Mouse (Mus musculus): ENCODE measurements around the gene Tbx3.
A peak's percentile ranks its signal among the peaks of the same experiment; 100 is the strongest.

Gene Tbx3

DNA sequence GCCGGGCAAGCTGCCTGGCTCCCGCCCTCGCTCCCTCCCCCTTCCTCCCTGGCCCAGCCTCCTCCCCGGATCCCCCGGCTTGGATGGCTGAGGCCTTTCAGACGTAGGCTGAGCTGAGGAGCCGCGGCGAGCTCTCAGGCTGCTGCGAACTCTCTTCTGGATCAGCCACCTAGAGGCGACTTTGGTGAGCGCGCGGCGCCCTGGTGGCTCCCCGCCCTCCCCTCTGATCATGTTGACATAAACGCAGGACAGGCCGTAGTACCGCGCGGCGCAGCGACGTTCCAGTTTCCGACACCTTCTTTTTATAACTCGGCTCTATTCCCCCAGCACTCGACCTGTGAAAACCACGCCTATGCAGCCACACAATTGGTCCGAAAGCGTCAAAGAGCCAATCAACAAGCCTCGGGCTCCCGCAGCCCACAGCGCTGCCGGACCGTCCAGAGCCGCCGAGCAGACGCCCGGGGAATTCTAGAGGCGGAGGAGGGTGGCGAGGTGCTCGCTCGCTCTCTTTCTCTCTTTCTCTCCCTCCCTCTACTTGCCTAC, at the start of gene Tbx3:
Tbx3 (plus strand) TSS at position 104 of the 543 bp plus-strand sequence.
- DNase-seq: peak; percentile 52

DNA sequence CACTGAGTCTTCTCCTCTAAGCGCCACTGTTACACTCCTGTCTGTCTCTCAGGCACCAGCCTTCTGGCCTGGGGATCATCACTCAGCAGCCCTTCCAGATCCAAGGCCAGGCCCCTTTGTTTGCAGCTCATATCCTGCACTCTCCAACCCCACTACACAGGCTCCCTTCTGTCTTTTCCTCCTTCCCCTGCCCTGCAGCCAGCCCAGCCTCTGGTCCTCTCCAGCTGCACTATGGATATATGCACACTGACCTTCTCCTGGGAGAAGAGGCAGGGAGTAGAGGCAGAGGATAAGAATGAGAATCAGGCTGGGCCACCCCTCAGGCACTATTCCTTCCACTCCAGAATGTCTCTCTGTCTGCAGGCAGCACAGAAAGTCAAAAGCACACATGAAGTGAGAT, 48.4 kb upstream of the Tbx3 start:
- no peak for DNase-seq

DNA sequence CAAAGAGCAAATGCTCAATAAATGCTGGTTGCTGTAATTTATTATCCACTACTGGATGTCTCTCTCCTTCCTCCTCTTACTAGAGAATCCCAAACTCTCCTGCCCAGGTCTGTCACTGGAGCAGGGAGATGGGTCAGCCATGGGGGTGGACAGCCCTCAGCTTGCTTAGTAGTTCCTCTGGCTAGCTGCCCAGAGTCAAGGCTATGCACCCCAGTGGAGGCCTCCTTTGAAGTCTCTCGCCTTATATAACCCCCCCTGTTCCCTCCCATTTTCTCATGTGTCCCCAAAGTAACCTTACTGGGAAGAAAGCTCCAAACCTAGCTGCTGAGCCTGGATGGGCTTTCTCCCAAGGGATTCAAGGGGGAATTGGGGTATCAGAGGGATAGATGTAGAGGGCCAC, 45.9 kb upstream of the Tbx3 start:
- no peak for DNase-seq

DNA sequence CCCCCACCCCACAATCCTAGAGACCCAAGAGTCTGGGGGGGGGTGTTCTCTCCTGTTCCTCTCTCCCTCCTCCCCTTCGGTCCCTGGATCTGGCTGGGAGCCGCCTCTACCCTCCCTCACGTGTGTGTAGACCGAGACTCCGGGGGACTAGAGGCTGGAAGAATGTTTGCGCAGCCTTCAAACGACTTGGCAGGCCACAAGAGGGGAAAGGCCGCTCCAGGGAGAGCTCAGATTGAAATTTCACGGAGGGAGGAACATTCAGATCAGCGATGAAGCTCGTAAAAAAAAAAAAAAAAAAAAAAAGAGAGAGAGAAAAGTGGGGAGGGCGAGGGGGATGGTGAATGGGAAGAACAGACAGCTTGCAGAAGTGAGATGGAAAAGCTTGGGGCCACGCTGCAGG, 44.9 kb upstream of the Tbx3 start:
- DNase-seq: no peak

DNA sequence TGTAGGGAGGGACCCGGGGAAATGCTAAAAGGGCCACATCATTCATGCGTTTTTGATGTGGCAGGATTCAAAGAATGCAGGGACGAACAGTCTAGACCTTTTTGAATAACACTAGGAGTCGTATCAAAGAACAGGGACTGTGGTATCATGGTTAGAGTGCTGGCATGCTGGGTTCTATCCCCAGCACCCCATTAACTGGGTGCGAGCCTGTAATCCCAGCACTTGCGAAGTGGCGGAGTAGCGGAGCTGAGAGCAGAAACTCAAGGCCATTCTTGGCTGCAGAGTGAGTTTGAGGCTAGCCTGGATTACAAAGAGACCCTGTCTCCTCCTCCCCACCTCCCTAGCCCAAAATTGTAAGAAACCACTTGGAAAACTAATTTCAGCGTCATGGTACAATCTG, 44.3 kb upstream of the Tbx3 start:
- no peak for DNase-seq

DNA sequence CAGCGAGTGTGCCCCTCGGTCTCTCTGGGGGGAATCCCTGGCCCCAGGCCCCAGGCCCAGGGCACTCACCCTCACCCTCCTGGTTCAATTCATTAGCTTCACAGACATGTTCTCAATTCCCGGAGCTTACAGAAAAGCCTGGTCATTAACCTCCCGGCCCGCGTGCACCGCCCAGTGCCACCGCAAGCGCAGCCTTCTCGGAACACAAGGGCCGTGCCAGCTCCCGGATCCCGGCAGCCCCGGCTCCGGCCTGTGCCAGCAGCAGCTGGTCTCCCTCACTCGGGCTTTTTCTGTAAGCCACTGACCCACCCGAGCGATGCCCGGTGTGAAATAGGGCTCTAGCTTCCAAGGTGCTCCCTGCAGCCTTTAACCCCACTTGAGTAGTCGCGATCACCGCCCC, 43.8 kb upstream of the Tbx3 start:
- DNase-seq: no peak

DNA sequence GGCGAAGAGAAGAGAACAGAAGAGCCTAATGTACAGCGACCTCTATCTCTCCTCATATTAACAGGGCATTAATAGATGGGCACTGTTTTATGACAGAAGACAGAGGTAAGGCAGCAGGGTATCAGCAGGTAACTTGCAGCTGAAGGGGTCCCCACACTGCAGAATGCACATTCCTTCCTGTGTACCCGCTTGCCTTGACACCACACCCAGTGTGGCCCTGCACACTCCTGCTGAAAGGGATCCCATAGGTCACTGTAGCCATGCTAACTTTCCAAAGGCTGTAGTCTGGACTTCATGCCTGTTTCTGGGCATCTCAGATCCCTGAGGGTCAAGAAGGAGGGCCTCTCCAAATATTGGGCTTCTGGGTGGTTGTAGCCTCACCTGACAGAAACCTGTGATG, 42.4 kb upstream of the Tbx3 start:
- DNase-seq: no peak

DNA sequence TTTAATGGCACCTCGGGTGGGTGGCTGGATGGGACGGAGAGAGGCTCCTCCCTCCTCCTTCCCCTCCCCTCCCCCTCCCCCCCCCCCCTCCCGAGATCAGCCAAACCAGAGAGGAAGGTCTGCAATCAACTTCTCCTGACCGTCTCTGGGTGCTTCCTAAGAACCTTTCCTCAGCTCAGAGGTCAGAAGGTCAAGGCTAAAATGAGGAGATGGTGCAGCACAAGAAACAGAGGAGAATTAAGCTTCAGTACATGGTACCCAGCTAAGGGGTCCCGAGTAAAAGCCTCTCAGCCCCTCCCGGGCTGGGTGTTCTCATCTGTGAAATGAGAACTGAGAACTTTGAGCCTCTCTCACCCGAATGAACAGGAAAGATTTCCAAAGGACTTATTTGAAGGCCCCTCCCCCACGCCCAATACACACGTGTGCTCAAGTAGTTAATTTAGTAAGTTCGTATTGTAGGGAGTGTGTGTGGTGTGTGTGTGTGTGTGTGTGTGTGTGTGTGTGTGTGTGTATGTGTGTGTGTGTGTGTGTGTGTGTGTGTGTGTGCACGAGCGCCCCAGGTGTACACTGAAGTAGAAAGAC, 41.6 kb upstream of the Tbx3 start:
- DNase-seq: no peak

DNA sequence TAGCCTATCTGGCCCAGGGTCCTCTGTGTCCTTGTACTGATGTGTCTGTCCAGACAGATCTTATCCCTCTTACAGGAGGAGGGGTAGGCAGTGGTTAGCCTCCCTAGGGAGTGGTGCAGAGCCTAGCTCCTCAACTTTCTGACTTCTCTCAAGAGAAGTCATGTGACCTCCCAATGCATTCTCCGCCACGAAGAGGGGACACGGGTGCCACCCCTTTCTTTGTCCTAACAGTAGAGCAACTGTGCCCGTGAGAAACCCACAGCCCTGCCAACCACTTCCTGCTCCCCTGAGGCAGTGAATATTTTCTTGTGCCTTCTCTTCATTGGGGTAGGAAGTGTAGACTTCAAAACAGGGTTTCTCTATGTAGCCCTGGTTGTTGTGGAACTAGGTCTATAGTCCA, 36.9 kb upstream of the Tbx3 start:
- no peak for DNase-seq

DNA sequence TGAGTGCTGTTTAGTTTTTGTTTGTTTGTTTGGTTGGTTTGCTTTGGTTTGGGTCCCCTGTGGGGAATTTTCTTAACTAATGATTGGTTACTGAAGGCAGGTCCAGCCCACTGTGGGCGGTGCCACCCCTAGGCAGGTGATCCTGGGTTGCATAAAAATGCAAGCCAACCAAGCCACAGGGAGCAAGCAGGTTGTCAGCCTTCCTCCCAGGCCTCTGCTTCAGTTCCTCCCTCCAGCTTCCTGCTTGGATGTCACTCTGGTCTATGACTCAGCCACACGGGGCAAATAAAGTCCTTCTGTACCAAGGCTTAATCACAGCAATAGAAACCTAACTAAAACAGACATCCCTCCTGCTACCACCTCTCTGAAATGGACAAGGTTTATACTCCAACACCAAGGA, 35.6 kb upstream of the Tbx3 start:
- no peak for DNase-seq

DNA sequence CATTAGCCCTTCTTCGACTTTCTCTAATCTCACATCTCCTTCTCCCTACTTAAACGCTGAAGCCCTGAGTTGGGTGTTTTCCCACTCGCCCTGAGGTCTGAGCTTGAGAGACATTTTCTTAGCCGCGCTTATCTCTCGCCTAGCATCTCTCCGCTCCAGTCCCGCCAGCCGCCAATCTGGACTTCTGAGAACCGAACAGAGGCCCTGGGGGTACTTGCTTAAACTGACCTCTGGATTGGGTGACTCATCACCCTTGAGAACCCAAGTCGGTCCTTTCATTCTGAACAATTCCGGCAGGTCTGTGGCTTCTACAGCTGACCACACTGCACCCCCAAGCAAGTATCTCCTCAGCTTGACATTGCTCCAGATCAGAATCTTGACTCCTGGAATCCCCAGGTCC, 32.2 kb upstream of the Tbx3 start:
- no peak for DNase-seq

DNA sequence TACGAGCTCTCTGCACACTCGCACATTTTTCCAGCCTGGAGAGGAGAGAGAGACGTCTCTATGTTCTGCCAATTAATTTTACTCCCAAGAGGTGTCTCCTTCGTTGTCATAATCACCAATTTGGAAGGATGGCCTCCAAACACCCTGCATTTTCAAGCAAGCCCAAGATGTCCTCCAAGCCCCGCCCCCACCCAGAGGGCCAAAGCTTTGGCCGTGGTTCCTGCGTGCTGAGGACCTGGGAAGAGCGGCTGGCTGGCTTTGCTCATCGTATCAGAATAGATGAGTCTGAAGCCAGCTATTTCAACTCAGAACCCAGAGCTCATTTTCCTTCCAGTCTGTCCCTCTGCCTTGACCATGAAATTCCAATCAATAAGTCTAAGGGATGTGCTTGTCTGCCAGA, 29.4 kb upstream of the Tbx3 start:
- no peak for DNase-seq

DNA sequence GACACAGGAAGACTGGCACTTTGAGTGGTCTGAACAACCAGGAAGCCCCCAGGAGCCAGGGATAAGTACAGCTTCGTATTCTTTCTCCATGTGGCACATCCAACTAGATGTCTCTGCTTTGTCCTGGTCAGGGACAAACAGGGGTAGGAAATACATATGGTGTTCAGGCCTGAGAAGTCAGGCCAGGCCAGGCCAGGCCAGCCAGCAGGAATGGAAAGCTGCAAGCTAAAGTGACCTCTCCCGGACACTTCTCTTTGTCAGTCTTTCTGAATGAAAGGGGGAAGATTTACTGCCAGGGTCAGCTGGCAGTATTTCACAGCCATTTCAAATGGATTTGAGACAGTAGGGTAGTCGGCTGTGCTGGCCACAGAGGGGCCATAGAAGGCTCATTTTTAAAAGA, 28.8 kb upstream of the Tbx3 start:
- DNase-seq: no peak

DNA sequence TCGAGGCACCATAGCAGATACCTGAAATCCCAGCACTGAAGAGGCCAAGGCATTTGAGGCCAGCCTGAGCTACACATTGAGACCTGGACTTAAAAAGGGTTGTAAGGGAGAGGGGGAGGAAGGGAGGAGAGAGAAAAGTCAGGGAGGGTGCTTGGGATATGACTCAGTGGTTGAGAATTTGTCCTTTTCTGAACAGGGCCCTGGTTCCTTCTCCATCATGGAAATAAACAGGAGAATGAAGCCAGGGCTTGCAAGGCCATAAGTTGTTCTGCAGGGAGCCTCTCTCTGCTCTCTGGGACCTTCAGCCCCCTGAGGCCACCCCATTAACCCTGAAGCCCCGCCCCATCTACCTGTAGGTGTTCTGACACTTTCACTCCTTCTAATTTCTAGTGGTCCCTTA, 23.5 kb upstream of the Tbx3 start:
- no peak for DNase-seq

DNA sequence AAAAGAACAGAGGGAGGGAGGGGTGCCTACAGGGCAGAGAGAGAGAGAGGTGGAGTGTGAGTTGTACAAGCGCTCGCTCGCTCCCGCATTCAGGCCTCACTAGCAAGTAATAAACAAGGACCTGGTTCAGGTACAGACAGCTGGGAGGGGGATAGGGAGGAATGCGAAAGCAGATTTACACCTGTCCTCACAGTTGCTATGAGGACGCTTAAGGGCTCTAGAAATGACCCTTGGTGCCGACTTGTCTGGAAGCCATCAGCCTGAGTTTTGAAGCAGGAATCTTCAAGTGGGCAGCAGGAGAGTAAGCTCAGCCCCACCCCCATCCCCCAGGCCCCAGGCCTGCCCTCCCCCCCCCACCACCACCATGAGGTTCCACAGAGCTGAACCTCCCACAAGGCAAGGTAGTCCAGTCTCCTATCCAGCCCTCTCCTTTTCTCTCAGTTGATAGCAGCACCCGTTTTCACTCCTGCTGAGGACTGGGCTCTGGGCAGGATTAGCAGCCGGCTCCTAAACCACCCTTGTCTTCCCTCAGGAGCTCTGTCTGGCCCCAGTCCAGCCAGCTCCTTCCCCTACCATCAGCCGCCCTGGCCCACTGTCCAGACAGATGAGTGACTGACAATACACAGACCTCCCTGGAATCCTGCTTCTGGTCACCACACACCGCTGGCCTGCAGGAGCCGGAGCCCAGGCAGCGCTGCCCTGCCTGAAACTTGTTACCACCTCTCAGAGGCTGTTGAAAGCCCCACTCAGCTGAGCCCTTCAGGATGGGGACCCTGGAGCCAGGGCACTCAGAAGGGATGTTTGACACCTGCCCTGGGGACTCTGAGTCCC, 19.1 kb upstream of the Tbx3 start:
- DNase-seq: no peak

DNA sequence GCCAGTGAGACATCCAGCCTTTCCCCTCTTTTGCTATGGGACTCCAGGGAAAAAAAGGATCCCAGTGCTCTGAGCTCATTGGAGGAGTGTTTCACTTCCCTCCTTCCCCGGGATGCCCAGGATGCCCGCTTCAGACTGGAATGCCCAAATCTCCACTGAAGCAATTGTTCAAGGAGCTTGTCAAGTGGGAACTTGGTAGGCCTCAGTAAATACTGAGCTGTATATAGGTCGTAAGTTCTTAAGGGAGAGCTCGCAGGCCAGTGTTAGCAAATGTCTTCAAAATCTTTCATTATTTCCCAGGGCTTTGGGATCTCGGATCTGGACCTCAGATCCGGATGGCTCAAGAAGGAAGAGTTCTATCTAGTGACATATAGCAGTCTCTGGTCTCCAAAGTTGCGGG, 14.1 kb upstream of the Tbx3 start:
- DNase-seq: no peak

DNA sequence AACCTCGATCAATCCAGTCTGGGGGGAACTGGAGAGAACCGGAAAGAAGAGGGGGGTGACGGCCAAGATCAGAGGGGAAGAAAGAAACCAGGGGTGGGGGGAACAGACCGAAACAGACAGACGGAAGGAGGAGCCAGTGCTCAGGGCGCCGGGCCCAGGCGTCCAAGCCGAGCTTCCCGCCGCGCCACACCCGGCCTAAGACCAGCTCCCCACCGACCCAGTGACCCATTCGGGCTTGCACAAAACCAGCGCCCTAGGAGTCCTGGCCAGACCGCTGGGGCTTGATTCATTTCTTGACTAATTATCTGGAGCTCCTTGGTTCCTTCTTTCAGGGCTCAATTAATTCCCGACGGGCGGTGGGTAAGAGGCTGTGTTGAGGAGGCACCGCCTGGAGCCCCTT, 13.6 kb upstream of the Tbx3 start:
- no peak for DNase-seq

DNA sequence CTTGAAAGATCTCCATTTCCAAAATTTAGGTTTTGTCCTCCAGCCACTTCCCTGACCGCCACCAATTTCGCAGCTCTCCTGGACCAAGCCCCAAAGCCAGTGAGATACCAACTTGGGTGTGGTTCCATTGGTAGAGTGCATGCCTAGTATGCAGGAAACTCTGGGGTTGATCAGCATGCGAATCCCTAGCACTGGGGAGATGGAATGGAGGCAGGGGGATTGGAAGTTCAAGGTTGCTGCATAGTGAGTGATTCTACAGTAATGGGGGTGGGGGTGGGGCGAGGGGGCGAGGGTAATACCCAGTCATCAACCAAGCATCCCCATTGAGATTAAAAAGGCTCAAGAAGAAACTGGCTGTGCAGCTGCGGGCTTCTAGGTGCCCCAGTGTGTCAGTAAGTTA, 13.1 kb upstream of the Tbx3 start:
- DNase-seq: no peak

DNA sequence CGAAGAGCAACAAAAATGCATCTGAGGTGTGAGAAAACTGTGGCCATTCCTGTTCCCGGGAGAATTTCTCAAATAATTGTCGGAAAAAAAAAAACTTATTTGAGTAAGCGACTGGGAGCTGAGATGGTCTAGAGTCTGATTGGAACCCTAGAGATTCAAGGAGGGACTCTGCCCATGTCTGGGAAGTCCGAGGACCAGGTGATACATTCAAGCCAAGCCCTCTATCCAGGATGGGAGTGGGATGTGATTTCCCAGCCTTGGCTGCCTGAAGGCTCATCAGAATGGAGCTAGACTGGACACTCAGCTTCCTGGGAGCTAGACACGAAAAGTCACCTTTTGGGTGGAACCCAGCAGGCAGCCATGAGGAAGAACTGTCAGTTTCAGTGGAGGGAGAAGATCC, 12.7 kb upstream of the Tbx3 start:
- no peak for DNase-seq

DNA sequence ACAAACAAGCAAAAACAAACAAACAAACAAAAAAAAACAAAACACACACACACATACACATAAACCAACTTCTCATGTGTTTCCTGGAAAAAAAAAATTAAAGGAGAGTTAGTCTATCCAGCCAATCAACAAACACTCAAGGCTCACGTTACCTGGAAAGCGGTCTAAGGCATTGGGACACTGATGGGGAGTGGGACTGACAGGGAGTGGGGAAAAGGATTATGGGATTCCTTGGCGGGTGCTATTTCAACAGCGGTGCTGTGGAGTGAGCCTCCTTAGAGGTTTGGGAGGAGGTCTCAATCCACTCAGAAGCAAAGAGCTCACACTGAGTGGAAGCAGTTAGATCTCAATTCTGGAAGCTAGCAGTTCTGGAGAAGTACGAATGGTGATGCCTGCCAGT, 12.1 kb upstream of the Tbx3 start:
- no peak for DNase-seq

DNA sequence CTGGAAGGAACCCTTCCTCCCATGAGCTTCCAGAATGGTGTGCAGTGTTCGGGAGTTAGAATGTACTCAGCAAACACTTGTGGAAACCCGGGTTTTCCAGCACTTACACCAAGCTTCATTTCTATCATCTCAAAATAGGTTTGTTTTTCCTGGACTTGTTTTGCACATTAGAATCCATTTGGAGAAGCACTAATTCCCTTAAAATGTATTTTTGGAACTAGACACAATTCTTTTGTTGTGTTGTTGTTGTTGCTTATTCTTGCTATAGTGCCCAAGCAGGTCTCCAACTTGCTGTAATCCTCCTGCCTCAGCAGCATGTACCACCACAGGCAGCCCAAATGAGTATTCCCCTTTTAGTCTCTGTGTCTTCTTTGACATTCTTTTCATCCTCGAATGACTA, 11.4 kb upstream of the Tbx3 start:
- no peak for DNase-seq

DNA sequence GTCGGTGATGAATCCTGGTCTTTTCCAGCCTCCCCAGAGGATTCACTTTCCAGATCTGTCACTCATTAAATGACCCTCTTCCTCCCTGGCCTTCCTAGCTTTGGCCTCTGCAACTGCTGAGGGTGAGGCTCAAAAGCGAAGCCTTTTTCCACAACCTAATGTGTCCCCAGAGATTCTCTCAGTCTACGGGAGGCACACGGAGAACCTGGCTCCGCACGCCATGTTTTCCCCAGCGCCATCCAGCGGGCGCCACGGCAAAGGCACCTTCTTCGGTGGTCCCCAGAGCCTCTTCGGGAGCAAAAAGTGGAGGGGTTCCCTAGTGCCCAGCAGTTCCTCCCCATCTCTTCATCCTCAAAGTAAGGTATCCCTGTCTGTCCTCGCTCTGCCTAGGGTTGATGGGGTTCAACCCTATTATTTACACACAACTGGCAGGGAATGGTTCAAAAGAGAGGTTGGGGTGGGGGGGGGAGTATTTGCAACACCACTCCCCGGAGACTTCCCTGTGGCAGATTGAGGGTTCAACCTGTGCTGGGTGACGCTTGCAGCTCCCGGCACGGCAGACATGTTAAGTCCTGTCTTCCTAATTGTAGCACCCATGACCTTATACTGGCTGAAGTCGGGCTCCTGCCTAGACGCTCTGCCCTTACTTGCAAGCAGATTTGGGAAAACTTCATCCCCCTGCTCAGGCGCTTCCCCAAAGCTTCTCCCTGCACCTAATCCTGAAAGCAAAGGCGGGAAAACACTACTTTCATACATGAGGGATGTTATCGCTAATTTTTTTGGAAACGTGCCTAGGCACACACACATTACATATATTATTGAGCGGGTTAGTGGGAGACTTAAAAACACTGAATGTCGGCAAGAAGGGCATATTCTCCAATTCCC, 9.7 kb upstream of the Tbx3 start:
- no peak for DNase-seq

DNA sequence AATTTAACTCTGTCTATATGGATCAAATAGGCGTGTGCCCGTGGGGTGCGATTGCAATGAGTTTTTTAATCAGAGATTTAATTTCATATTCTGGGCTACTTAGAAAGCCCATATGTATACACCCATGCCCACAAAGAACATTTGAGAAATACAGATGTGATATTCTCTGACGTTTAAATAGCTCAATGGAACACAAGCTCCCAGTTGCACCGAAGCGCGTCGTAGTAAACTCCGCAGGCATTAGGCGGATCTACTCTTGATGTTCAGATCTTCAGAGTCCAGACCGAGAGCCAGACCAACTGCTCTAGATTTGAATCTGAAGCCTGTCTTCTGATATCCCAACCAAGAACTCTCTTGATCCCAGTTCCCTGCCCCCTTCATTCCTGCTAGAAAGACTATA, 9.0 kb upstream of the Tbx3 start:
- no peak for DNase-seq

DNA sequence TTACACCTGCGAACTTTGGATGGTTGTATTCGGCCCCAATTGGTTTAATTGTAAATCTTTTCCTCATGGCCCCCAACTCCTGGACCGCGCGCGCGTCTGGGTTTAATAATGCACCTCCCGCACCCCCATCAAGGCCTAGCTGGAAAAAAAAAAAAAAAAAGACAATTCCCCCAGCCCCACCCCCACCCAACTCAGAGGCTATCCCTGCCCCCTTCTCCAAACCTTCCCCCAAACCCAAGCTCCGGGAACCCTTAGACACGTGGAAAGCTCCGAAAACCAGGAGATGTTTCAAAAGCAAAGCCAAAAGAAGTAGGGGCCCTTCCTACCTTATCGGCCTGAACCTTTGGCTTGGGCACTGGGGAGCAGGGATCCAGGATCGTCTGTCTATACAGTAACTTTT, 8.1 kb upstream of the Tbx3 start:
- DNase-seq: no peak

Data from layer of hippocampus, adult 9-11 months (tissue).